Mouse (Mus musculus) liver, adult 2 months (tissue): Measurements from ENCODE around the gene Elf3.

Experiments
- CTCF ChIP-seq: fragments of 200-500 bp; IDR thresholded peaks from 2 replicates; pipeline ENCODE4 v1.5.1; 2011; ENCODE audit warnings: low read depth, low read length, control low read depth
- POLR2A ChIP-seq: fragments of 200-500 bp; IDR thresholded peaks from 2 replicates; pipeline ENCODE4 v1.6.1; 2011; ENCODE audit warnings: low read length, control low read depth; ENCODE audit not compliant: insufficient read depth; ENCODE audit errors: extremely low read depth

DNA sequence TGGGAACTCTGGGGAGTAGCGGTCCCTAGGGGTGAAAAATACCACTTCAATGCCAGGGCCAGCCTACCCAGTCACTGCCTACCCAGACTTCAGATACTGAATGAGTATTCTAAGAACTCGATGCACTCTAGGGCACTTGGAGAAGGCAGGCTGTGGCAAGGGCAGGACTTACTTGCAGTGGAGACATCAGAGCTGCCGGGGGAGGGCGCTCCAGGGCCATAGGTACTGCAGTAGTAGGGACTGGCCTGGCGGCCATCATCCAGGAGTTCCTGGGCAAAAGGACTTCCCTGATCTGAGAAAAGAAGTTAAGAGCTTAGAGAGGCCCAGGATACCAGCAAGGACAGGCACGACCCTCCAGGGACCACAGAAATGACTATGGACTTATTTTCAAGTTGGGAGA lies 2.1 kb downstream of the Elf3 start:
- TF ChIP-seq CTCF (no peak), POLR2A (no peak)
